Mouse (Mus musculus) lung, adult 2 months (tissue): ENCODE data around the gene Crispld2.

ENCODE experiments used
- CTCF ChIP-seq: fragments of 200-500 bp; IDR thresholded peaks from 2 replicates; pipeline ENCODE4 v1.5.1; 2011; ENCODE audit warnings: mild to moderate bottlenecking, low read length, control low read depth; ENCODE audit not compliant: insufficient read depth
- POLR2A ChIP-seq: fragments of 200-500 bp; IDR thresholded peaks from 2 replicates; pipeline ENCODE4 v1.6.1; 2011; ENCODE audit warnings: low read depth, mild to moderate bottlenecking, control low read depth, low read length, borderline replicate concordance; ENCODE audit errors: extremely low read depth

DNA sequence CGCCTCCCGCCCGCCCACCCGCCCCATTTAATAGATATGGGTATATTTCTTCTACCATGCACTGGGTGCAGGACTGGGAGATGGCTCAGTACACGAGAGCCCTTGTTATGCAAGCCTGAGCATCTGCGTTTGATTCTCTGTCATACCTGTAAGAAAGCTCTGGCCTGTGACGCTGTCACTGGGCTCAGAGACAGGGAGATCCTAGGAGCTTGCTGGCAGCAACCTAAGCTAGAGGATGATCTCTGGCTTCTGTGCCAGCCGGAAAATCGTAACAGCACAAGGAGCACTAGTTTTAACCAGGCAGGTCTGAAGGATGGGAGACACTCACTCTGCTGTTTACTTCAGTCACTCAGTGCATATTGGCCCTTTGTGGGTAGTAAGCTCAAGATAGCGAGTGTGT, 48.6 kb upstream of the Crispld2 start:
- TF ChIP-seq POLR2A (no peak), CTCF (no peak)
